Mouse (Mus musculus): ENCODE data around the gene Larp4.
A peak's percentile ranks its signal among the peaks of the same experiment; 100 is the strongest.

- TF ChIP-seq CTCF (IDR thresholded peaks at IDR 0.05) (no peak), POLR2A (IDR thresholded peaks at IDR 0.05; ENCODE audit: insufficient read depth, low read depth, low read length) (peak; percentile 86)
Observed at GRCm38 (mm10) chr15:99972361-99972988, 2.6 kb downstream of the Larp4 start.

Data from heart, adult 2 months (tissue).